Mouse (Mus musculus) erythroblast, embryonic 14.5 days (primary cell): ENCODE data around the gene Uckl1. TPM values are rescaled to one million over a fixed set of nuclear protein-coding genes. Genes with fewer than 3 reads are reported as not detected.

Source experiments
- H3K27me3 ChIP-seq: 2 replicates; pipeline ENCODE4 v1.6.1; 2012; ENCODE audit warnings: inconsistent platforms; ENCODE audit not compliant: control insufficient read depth
- H3K36me3 ChIP-seq: 2 replicates; pipeline ENCODE4 v1.6.1; 2012; ENCODE audit warnings: mild to moderate bottlenecking, inconsistent platforms; ENCODE audit not compliant: control insufficient read depth
- H3K4me1 ChIP-seq: 2 replicates; pipeline ENCODE4 v1.6.1; 2012; ENCODE audit warnings: inconsistent platforms; ENCODE audit not compliant: control insufficient read depth
- H3K4me3 ChIP-seq: replicated peaks from 2 replicates; pipeline ENCODE3; 2012; ENCODE audit warnings: moderate library complexity, mild to moderate bottlenecking, inconsistent platforms
- H3K9me3 ChIP-seq: 2 replicates; pipeline ENCODE4 v1.6.1; 2012; ENCODE audit warnings: low read length, inconsistent platforms, mixed read lengths; ENCODE audit not compliant: control insufficient read depth
- GATA1 ChIP-seq: IDR thresholded peaks from 2 replicates; pipeline ENCODE4 v1.6.1; 2012; ENCODE audit warnings: low read length, inconsistent platforms, mixed read lengths
- TAL1 ChIP-seq: IDR thresholded peaks from 3 replicates; pipeline ENCODE4 v1.6.1; 2012; ENCODE audit warnings: low read length, inconsistent platforms, mixed read lengths
- polyA plus RNA-seq: library from polyadenylated mRNA; stranded (reverse); fragments of >175 nt; gene quantifications from 2 replicates; pipeline ENCODE4 v1.2.3, GENCODE M21; 2012

The Uckl1 gene
- polyA plus RNA-seq, 1 experiment, result 1.5 TPM

GRCm38 (mm10) chr2:181520118-181520935 is 64.4 kb downstream of the Uckl1 start, which contains the start of gene Dnajc5:
Dnajc5 (plus strand) TSS chr2:181520485.
- H3K36me3 ChIP-seq, result peaks cover 57% of the 10 kb centered on the region
- H3K9me3 ChIP-seq, result no peaks in the 10 kb centered on the region
- no peaks in the 10 kb centered on the region for H3K27me3 ChIP-seq
- no peak for TF ChIP-seq TAL1
- no peak for TF ChIP-seq GATA1
- peaks cover 46% of the 10 kb centered on the region for H3K4me1 ChIP-seq
- peak within 1 kb of the TSS; percentile 95 for H3K4me3 ChIP-seq

DNA sequence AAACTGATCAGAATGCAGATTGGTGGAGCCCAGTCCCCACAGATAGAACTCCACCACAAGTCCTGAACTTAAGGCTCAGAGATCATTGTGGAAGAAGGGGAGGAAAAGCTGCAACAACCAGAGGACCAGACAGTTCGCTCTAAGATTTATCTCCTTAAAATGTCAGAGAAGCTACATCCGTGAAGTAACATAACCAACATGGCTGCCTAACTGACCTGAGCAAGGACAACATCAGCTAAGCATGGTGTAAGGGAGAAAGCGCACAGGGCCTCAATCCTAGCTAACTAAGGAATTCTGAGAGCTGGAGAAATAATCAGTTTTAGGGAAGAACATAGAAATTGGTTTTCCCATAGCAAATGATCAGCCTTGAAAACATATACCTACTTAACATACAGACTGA is 65.5 kb downstream of the Uckl1 start:
- Histone ChIP-seq H3K4me1 (peaks cover 44% of the 10 kb centered on the region), H3K9me3 (no peaks in the 10 kb centered on the region), H3K4me3 (peak overlapping the region; percentile 95), H3K27me3 (no peaks in the 10 kb centered on the region), H3K36me3 (peaks cover 62% of the 10 kb centered on the region)
- no peak for TF ChIP-seq TAL1

Other genes with a start within 250 kb of the Uckl1 start
- gene Zgpat, start 220.0 kb downstream of the Uckl1 start, polyA plus RNA-seq, result 0.94 and 1.1 TPM in 2 replicates
- gene Arfrp1, start 219.5 kb downstream of the Uckl1 start, polyA plus RNA-seq, result 0.49 and 1.1 TPM in 2 replicates
- 3.9 and 4.1 TPM in 2 replicates for gene Lime1, start 204.8 kb downstream of the Uckl1 start, polyA plus RNA-seq
- gene Zbtb46, start 125.5 kb downstream of the Uckl1 start, polyA plus RNA-seq, result 0.23 and 0.26 TPM in 2 replicates
- not detected in 2 replicates for gene Abhd16b, start 91.7 kb downstream of the Uckl1 start, polyA plus RNA-seq
- gene Tpd52l2, start 87.8 kb downstream of the Uckl1 start, polyA plus RNA-seq, result 4.5 and 5.4 TPM in 2 replicates
- gene Dnajc5, start 64.4 kb downstream of the Uckl1 start, polyA plus RNA-seq, result 0.84 and 0.93 TPM in 2 replicates
- 1.4 and 1.5 TPM in 2 replicates for gene Prpf6, start 7.0 kb upstream of the Uckl1 start, polyA plus RNA-seq
- gene Zfp512b, start 7.9 kb upstream of the Uckl1 start, polyA plus RNA-seq, result 0.22 and 0.24 TPM in 2 replicates
- 0.08 TPM in 1 of 2 replicates, not detected in the other for gene Samd10, start 14.3 kb upstream of the Uckl1 start, polyA plus RNA-seq
- gene Gm29797, start 72.1 kb upstream of the Uckl1 start, polyA plus RNA-seq, result not detected in 2 replicates
- 0.15 and 0.19 TPM in 2 replicates for gene Sox18, start 86.7 kb upstream of the Uckl1 start, polyA plus RNA-seq
- gene Tcea2, start 95.4 kb upstream of the Uckl1 start, polyA plus RNA-seq, result 0.02 TPM in 1 of 2 replicates, not detected in the other
- 0.16 and 0.69 TPM in 2 replicates for gene Rgs19, start 109.1 kb upstream of the Uckl1 start, polyA plus RNA-seq
- not detected in 2 replicates for gene Lkaaear1, start 113.5 kb upstream of the Uckl1 start, polyA plus RNA-seq
- gene Oprl1, start 130.1 kb upstream of the Uckl1 start, polyA plus RNA-seq, result not detected in 2 replicates
- not detected in 2 replicates for gene Myt1, start 178.4 kb upstream of the Uckl1 start, polyA plus RNA-seq